Mouse (Mus musculus): ENCODE measurements around the gene Pecam1. TPM values are rescaled to one million over a fixed set of nuclear protein-coding genes. Genes with fewer than 3 reads are reported as not detected.

The Pecam1 gene
- total and polyA plus RNA-seq, 3 experiments = 18.4 to 22.3 (median 19.2) TPM

DNA sequence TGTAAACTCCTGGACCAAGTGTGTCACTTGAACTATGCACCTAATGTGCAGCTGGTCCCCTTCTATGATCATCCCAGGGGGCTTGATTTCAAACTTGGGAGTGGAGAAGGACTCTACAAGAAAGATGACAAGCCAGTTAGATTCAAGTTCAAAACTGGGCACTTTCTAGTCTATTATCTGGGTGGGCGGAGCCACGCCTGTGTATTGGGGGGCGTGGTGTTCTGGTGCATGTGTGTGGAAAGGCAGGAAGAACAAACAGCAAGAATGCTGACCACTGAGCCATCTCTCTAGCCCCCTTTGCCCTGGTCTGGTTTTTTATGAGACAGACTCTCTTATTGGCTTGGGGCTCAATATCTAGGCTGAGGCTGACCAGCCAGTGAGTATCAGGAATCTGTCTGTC lies 54.5 kb downstream of the Pecam1 start:
- Histone ChIP-seq H3K9ac (ENCODE audit: insufficient read depth, low read depth) (no peak overlapping the region), H3K4me2 (ENCODE audit: insufficient read depth, low read depth, poor library complexity, severe bottlenecking) (no peak overlapping the region), H3K4me3 (replicated peaks in 1 of 3; ENCODE audit: low read depth in 2 of 3, low read length in 2 of 3, poor library complexity in 1 of 3) (no peak overlapping the region), H3K36me3 (replicated peaks in 1 of 2; ENCODE audit: control insufficient read depth in 1 of 2, insufficient read depth in 1 of 2, low read length in 1 of 2) (peaks cover 50 to 74% of the 10 kb centered on the region in 2 experiments), H3K79me2 (replicated peaks; ENCODE audit: control insufficient read depth, extremely low read depth, insufficient read depth, poor library complexity, severe bottlenecking) (no peaks in the 10 kb centered on the region), H3K4me1 (ENCODE audit: control insufficient read depth in 1 of 2, insufficient read depth in 2 of 2) (peaks cover 4 to 18% of the 10 kb centered on the region in 2 experiments), H3K27me3 (replicated peaks) (no peaks in the 10 kb centered on the region), H3K27ac (ENCODE audit: insufficient read depth, low read depth) (no peak overlapping the region), H3K9me3 (replicated peaks; ENCODE audit: low read length) (no peaks in the 10 kb centered on the region)
- TF ChIP-seq SMC3 (IDR thresholded peaks at IDR 0.05; ENCODE audit: low read depth, low read length) (no peak), USF1 (IDR thresholded peaks at IDR 0.05; ENCODE audit: low read depth, low read length) (no peak)
- dilution Hi-C loops (cut with MboI; ENCODE audit: extremely low pct_ligation_motif_present, extremely low pct_unique_long_range_greater_than_20kb, low sequenced_read_pairs) (no loop called here), in situ Hi-C loops (cut with MboI; ENCODE audit: low pct_ligation_motif_present, low pct_unique_long_range_greater_than_20kb, low sequenced_read_pairs) (no loop called here)
- no peak for DNase-seq (ENCODE audit: extremely low read depth)

GRCm38 (mm10) chr11:106692890-106693289 lies 57.5 kb downstream of the Pecam1 start:
- Histone ChIP-seq H3K27me3 (replicated peaks) (no peaks in the 10 kb centered on the region), H3K4me3 (replicated peaks in 1 of 3; ENCODE audit: low read depth in 2 of 3, low read length in 2 of 3, poor library complexity in 1 of 3) (no peak overlapping the region), H3K9me3 (replicated peaks; ENCODE audit: low read length) (no peaks in the 10 kb centered on the region), H3K4me2 (ENCODE audit: insufficient read depth, low read depth, poor library complexity, severe bottlenecking) (no peak overlapping the region), H3K9ac (ENCODE audit: insufficient read depth, low read depth) (no peak overlapping the region), H3K27ac (ENCODE audit: insufficient read depth, low read depth) (no peak overlapping the region), H3K4me1 (ENCODE audit: control insufficient read depth in 1 of 2, insufficient read depth in 2 of 2) (peaks cover 3 to 15% of the 10 kb centered on the region in 2 experiments; a peak in 2 of 4 replicates), H3K79me2 (replicated peaks; ENCODE audit: control insufficient read depth, extremely low read depth, insufficient read depth, poor library complexity, severe bottlenecking) (no peaks in the 10 kb centered on the region), H3K36me3 (replicated peaks in 1 of 2; ENCODE audit: control insufficient read depth in 1 of 2, insufficient read depth in 1 of 2, low read length in 1 of 2) (peaks cover 51 to 77% of the 10 kb centered on the region in 2 experiments)
- in situ Hi-C loops (cut with MboI; ENCODE audit: low pct_ligation_motif_present, low pct_unique_long_range_greater_than_20kb, low sequenced_read_pairs) = no loop called here
- no peak for TF ChIP-seq MAZ (IDR thresholded peaks at IDR 0.05; ENCODE audit: low read depth, low read length)
- no peak for TF ChIP-seq CHD2 (IDR thresholded peaks at IDR 0.05; ENCODE audit: low read length)
- TF ChIP-seq KAT2A (IDR thresholded peaks at IDR 0.05; ENCODE audit: insufficient replicate concordance, low read length) = no peak
- TF ChIP-seq ZMIZ1 (IDR thresholded peaks at IDR 0.05; ENCODE audit: low read depth, low read length) = no peak
- no peak for TF ChIP-seq UBTF (IDR thresholded peaks at IDR 0.05; ENCODE audit: low read depth, low read length)
- TF ChIP-seq RAD21 (IDR thresholded peaks at IDR 0.05; ENCODE audit: low read depth, low read length) = no peak
- no peak for TF ChIP-seq SMC3 (IDR thresholded peaks at IDR 0.05; ENCODE audit: low read depth, low read length)
- no peak for TF ChIP-seq RCOR1 (conservative IDR thresholded peaks at IDR 0.05; ENCODE audit: low read depth, low read length)
- no peak for TF ChIP-seq ELF1 (IDR thresholded peaks at IDR 0.05; ENCODE audit: low read depth, low read length)
- TF ChIP-seq ZKSCAN1 (IDR thresholded peaks at IDR 0.05; ENCODE audit: borderline replicate concordance, low read depth, low read length) = no peak
- TF ChIP-seq POLR2A (IDR thresholded peaks at IDR 0.05; ENCODE audit: low read depth, low read length) = no peak
- no peak for TF ChIP-seq MXI1 (IDR thresholded peaks at IDR 0.05; ENCODE audit: low read depth, low read length)
- TF ChIP-seq USF2 (conservative IDR thresholded peaks at IDR 0.05; ENCODE audit: low read depth, low read length) = no peak
- no peak for TF ChIP-seq JUND (conservative IDR thresholded peaks at IDR 0.05; ENCODE audit: low read depth, low read length)
- TF ChIP-seq CTCF (conservative IDR thresholded peaks at IDR 0.05 in 1 of 2, IDR thresholded peaks at IDR 0.05 in 1 of 2; ENCODE audit: low read depth in 2 of 2, low read length in 2 of 2) = no peak
- TF ChIP-seq EP300 (IDR thresholded peaks at IDR 0.05; ENCODE audit: low read length) = no peak
- no peak for TF ChIP-seq MYC (IDR thresholded peaks at IDR 0.05; ENCODE audit: low read depth, low read length)
- DNase-seq (ENCODE audit: extremely low read depth) = no peak
- dilution Hi-C loops (cut with MboI; ENCODE audit: extremely low pct_ligation_motif_present, extremely low pct_unique_long_range_greater_than_20kb, low sequenced_read_pairs) = no loop called here

Measured in CH12.LX (cell line).